Mouse (Mus musculus) urinary bladder, postnatal 4 days (tissue): Measurements from ENCODE around the gene Cryge.
"Not testable (repeated sequence)": the region's sequence is repeated elsewhere in the genome, so short reads cannot be mapped to it uniquely, and the experiment has no call there.

Experiments
- DNase-seq, 2 experiments: peaks; one replicate each; pipeline ENCODE4 v3.0.0; 2021 to 2022; ENCODE audit warnings: low spot score in 2 of 2

The Cryge gene

GRCm38 (mm10) chr1:65050952-65051351, at the start of gene Cryge:
Cryge (minus strand) TSS chr1:65051149.
- not testable (repeated sequence) for DNase-seq

DNA sequence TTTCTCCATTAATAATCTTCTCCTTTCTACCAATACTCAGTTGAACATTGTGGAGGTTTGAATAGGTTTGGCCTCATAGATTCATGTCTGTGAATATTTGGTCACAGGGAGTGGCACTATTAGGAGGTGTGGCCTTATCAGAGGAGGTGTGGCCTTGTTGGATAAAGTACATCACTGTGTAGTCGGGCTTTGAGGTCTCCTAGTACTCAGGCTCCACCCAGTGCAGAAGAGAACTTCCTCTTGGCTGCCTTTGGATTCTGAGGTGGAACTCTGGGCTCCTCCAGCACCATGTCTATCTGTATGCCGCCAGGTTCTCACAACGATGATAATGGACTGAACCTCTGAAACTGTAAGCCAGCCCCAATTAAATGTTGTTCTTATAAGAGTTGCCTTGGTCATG, 46.0 kb upstream of the Cryge start:
- no peak for DNase-seq

DNA sequence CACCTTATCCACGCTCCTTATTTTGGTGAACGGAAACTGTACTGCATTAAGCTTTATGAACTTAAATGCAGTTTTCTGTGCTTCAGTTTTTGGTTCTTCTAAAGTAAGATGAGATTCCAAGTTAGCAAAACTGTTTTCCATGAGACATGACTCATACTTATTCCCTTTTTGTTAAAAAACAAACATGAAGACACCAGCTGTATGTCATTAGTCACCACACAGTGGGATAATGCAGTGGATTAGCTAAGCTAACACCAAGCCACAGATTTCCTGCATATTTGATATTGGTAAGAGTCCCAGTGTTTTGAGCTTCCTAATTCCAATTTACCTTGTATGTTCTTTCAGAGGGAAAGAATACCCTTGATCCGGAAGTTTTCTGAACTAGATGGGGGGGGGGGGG, 40.6 kb upstream of the Cryge start:
- no peak for DNase-seq

DNA sequence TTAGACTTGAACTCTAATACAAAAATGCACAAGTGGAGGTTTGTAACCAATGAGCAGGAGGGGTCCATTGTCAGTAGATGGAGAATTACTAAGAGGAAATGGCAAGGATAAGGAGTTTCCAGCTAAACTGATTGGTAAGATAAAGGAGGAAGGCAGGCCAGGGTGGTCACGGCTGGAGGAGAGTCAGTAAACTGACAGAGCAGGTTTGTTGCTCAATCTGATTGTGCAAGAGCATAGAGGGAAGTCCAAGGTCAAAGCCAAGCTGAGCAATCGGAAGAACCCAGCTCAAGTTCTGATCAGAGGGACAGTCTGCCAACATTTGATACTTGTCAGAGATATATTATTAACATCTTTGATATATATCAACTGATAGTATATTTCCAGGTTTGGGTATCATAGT, 39.4 kb upstream of the Cryge start:
- no peak for DNase-seq

DNA sequence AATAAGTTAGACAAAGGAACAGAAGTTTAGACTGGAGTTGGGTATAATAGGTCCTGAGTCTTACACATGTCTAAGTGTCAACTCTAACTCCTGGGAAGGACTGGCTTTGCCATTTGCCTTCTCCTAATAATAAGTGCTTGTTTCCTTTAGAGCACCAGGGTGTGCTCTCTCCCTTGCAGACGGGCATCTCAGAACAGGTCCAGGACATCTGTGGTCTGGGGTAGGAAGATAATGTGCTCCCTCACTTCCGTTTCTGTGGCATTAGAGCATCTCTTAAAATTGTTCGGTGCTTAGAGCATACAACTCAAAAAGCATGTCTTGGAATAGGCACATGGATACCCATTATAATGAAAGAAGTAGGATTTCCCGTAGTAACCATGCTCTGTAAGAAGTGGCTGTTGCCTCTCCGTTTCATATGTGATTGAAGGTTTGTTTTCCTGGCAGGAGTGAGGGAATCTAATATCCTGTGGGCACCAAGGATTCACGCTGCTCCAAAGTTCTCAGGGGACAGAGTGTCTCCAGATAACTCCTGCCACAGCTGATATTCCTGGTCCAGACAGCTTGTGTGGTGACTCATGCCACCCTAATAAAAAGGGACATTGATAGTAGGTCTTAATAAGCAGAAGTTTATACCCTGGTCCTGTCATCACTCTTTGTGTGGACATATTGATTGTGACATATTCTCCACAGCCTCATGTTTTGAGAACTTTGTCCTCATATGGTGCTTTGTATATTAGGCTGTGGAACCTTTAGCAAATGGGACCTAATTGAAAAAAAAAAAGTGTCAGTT, 37.8 kb upstream of the Cryge start:
- no peak for DNase-seq

DNA sequence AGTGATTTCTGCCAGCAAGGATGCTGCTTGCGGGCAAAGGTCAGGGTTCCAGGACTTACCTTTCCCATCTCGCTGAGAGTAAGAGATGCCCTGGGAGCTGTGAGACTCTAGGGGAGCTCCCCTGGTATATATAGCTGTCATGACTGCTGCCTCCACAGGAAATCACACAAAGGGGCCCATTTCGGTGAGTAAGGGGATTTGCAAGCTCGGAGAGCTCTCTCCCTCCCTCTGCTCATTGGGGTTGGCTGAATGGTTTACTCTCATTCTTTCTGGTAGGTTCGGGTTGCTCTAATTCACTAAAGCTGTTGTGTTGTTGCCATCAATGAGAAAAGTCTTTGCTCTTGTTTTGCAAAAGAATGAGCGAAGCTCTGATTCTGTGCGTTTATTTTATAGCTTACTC, 31.2 kb upstream of the Cryge start, which contains the start of gene Crygb:
Gene Crygb (minus strand): TSS at position 101 of the 400 bp plus-strand sequence.
- DNase-seq: no peak

- no peak for DNase-seq
These were observed 24.7 kb upstream of the Cryge start for GRCm38 (mm10) chr1:65075607-65076006.

GRCm38 (mm10) chr1:65073589-65073988, 22.6 kb upstream of the Cryge start, which contains the start of gene Crygc:
Crygc (minus strand) TSS chr1:65073689.
- DNase-seq: no peak

GRCm38 (mm10) chr1:65067842-65068241, 16.9 kb upstream of the Cryge start:
- DNase-seq: no peak

DNA sequence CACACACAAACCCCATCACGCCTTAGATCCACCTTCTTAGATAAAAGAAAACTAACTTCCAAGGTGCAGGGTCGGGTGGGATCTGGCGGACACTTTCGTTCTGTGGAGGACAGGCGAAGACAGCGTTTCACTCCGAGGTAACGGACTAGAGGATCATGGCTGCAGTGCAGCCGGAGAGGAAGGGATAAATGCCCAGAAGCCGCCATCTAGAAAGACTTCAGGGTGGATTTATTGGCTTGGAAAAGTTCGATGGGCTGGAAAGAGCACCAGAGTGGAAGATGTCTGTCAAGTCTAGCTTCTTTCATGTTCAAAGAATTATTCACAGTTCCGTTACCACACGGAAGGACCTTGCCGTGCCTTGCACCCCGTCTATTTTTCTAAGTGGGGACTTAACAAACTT, 13.3 kb upstream of the Cryge start:
- DNase-seq: no peak

GRCm38 (mm10) chr1:65063352-65063751, 12.4 kb upstream of the Cryge start, which contains the start of gene Crygd:
Crygd (minus strand) TSS chr1:65063452.
- no peak for DNase-seq

GRCm38 (mm10) chr1:65052140-65052539, 1.2 kb upstream of the Cryge start:
- no peak for DNase-seq

- no peak for DNase-seq
These were observed 747 bp upstream of the Cryge start for GRCm38 (mm10) chr1:65051696-65052095.

DNA sequence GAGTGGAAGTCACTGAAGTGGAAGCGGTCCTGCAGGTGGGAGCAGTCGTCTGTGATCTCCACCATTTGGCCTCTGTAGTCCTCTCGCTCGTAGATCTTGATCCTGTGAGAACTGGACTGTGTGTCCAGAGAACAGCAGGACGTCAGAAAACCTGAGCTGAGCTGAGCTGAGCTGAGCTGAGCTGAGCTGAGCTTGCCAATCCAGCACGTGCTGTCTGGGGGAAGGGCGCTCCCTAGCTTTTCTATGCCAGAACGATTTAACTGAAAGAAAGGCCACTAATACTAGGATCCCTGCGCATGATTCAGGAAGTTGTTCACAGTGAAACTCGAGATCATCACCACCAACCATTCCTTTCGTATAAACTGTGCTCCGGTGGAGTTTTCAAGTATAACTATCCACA, 2.2 kb downstream of the Cryge start:
- DNase-seq: no peak

DNA sequence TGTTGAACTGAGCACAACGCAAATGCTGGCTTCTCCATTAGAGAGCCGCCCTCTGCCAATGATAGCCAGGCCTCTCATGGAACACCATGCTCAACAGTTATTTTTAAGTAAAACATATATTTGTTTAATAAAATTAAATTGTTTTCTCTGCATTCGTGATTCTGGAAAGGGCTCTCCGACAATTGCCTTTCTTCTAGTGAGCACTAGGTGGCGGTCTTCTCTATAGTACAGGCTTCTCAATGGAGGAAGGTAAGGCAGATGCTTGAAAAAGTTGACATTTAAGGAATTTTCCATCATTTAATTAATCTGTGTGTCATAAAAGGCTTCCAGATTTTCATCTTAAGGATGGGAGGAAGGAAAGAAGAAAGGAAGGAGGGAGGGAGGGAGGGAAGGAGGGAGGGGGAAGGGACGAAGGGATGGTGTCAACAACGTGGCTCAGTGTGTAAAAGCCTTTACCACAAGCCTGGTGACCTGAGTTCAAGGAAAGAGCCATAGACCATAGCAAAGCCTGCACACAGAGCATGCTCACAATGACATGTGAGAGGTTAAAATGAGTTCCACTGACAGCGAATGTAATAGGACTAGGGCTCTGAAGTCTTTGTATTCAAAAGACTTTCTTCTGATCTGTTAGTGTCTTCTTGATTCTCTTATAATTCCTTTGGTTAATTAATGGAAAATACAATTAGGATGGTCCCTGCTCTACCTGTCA, 4.4 kb downstream of the Cryge start:
- no peak for DNase-seq

DNA sequence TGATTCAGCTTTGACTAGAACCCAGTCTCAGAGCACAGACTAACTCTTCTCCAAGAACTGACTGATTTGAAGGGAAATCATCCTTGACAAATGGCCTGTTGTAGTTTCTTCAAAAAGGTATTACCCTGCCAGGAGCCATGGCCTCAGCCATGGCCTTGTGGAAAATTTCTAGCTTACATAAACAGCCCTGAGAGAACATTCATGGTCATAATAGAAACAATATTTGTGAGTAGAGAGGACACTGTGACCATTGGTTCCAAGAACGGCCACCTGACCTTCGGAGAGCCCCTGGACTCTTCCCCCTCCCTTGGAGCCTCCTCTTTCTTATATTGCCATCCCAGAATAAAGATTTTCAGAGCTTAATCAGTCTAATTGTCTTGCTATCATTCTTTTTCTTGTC, 7.5 kb downstream of the Cryge start:
- no peak for DNase-seq

DNA sequence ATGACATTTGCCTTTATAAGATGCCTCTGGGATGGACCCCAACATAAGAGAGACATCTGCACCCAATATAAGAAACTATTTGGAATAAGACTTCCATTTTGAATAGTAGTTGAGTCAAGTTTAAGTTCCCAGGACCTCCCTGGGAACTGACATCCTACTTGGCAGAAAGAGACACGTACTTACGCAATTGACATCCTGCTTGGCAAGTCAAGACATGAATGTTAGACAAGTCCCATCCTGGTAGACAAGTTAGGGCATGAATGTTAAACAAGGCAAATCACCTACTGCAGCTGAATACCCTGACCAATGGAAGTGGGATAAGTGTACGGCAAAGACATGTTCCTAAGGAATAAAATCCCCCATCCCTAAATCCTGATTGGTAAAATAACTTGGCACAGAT, 9.1 kb downstream of the Cryge start:
- no peak for DNase-seq

- peak in 1 of 2 experiments; percentile 70 for DNase-seq
These were observed 10.1 kb downstream of the Cryge start for GRCm38 (mm10) chr1:65040806-65041205.

- DNase-seq: no peak
These were observed 11.3 kb downstream of the Cryge start for GRCm38 (mm10) chr1:65039679-65040078.

DNA sequence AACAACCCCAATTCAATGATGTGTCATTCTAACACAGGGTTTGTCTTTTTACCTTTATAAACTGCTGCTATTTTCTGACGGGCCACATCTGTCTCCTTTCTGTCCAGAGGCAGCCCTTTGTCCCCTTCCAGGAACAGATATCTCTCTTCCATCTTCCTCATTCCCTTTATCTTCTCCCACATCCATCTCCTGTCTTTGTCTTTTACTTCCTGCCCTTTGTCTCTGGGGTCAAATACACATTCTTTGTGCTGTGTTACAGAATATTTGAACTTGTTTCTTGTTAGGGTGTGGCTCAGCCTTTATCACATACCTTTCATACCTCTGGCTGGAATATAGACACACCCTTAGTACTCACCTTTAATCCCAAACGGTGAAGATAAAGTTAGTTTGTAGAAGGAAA, 13.4 kb downstream of the Cryge start:
- no peak for DNase-seq

- no peak for DNase-seq
These were observed 15.4 kb downstream of the Cryge start for GRCm38 (mm10) chr1:65035513-65035912.

DNA sequence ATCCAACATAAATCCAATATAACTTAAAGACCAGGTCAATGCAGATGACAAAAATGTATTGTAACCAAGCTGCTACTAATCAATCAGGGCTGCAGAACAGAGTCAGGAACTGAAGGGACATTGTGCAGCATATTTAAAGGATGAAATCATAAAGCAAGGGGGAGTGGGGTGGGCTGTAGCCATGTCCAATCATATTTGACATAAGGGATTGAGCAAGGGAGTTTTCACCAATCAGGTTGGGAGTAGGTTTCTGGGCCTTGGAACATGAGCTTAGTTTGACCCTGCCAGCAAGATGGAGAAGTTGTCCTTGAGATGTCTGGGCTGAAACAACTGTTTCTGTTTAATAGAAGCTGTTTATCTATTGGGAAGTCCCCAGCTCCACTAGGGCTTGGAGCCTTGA, 18.3 kb downstream of the Cryge start, which contains the start of gene Akr1cl:
Gene Akr1cl (minus strand): TSS at position 119 of the 400 bp plus-strand sequence.
- DNase-seq: no peak

- no peak for DNase-seq
These were observed 22.7 kb downstream of the Cryge start for GRCm38 (mm10) chr1:65028206-65028605.
